Mouse (Mus musculus): ENCODE data around the gene Btbd11. TPM values are rescaled to one million over a fixed set of nuclear protein-coding genes. Genes with fewer than 3 reads are reported as not detected.

Gene Btbd11
- total and polyA plus RNA-seq, 2 experiments, result 0.55 to 0.92 TPM

DNA sequence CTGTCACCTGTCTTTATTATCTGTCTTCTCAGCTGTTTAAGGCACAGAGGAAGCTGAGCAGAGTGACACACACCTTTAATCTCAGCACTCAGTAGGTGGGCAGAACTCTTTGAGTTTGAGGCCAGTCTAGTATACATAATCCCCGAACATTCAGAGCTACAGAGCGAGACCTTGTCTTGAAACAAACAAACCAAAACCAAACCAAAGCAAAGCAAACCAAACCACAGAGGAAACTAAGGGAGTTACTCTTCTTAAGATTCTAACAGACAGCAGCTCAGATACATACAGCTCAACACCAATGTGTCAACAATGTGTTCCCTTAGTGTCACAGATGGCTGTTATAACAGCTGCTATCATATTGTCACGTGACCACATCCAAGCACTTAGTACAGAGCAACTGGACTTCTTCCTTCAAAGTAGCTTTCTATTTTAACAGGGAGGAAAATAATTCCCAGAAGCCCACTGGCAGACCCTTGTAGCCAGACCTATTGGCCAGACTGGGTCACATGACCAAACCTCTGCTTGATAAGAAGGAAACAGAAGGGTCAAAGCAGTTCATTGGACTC, 27.0 kb upstream of the Btbd11 start:
- no peak overlapping the region for H3K9ac ChIP-seq (ENCODE audit: low read depth, low read length)
- no peak overlapping the region for H3K27ac ChIP-seq (replicated peaks; ENCODE audit: insufficient read depth, low read depth, low read length)
- no peaks in the 10 kb centered on the region for H3K79me2 ChIP-seq (ENCODE audit: control insufficient read depth, insufficient read depth, low read length)
- H3K4me1 ChIP-seq (ENCODE audit: control insufficient read depth, insufficient read depth, low read length), result no peaks in the 10 kb centered on the region
- WGBS, result 86% methylated on average over 3 of the region's 3 CpGs
- H3K36me3 ChIP-seq (ENCODE audit: control insufficient read depth, insufficient read depth, low read length), result no peaks in the 10 kb centered on the region
- H3K4me3 ChIP-seq (ENCODE audit: insufficient read depth, low read depth, low read length), result no peak overlapping the region
- DNase-seq (ENCODE audit: extremely low read depth, low read depth, low spot score), result no peak
- no peak for TF ChIP-seq CTCF (IDR thresholded peaks at IDR 0.05; ENCODE audit: low read depth, low read length)
- no peaks in the 10 kb centered on the region for H3K27me3 ChIP-seq (ENCODE audit: control insufficient read depth, insufficient read depth, low read length)

GRCm38 (mm10) chr10:85362766-85363442, 23.7 kb upstream of the Btbd11 start:
- H3K36me3 ChIP-seq (ENCODE audit: control insufficient read depth, insufficient read depth, low read length), result no peaks in the 10 kb centered on the region
- WGBS, result 76% methylated on average over 9 of the region's 9 CpGs
- H3K4me1 ChIP-seq (ENCODE audit: control insufficient read depth, insufficient read depth, low read length), result no peaks in the 10 kb centered on the region
- no peaks in the 10 kb centered on the region for H3K27me3 ChIP-seq (ENCODE audit: control insufficient read depth, insufficient read depth, low read length)
- H3K9ac ChIP-seq (ENCODE audit: low read depth, low read length), result no peak overlapping the region
- no peaks in the 10 kb centered on the region for H3K79me2 ChIP-seq (ENCODE audit: control insufficient read depth, insufficient read depth, low read length)
- no peak for TF ChIP-seq CTCF (IDR thresholded peaks at IDR 0.05; ENCODE audit: low read depth, low read length)
- no peak for TF ChIP-seq POLR2A (IDR thresholded peaks at IDR 0.05; ENCODE audit: extremely low read depth, insufficient read depth, low read length)
- H3K27ac ChIP-seq (replicated peaks; ENCODE audit: insufficient read depth, low read depth, low read length), result no peak overlapping the region
- H3K4me3 ChIP-seq (ENCODE audit: insufficient read depth, low read depth, low read length), result no peak overlapping the region
- no peak for DNase-seq (ENCODE audit: extremely low read depth, low read depth, low spot score)

GRCm38 (mm10) chr10:85366876-85367275, 19.7 kb upstream of the Btbd11 start:
- H3K79me2 ChIP-seq (ENCODE audit: control insufficient read depth, insufficient read depth, low read length), result no peaks in the 10 kb centered on the region
- H3K36me3 ChIP-seq (ENCODE audit: control insufficient read depth, insufficient read depth, low read length), result no peaks in the 10 kb centered on the region
- H3K4me1 ChIP-seq (ENCODE audit: control insufficient read depth, insufficient read depth, low read length), result no peaks in the 10 kb centered on the region; the same call in 1 of the 2 replicates
- TF ChIP-seq CTCF (IDR thresholded peaks at IDR 0.05; ENCODE audit: low read depth, low read length) (no peak), POLR2A (IDR thresholded peaks at IDR 0.05; ENCODE audit: extremely low read depth, insufficient read depth, low read length) (no peak)
- H3K27me3 ChIP-seq (ENCODE audit: control insufficient read depth, insufficient read depth, low read length), result no peaks in the 10 kb centered on the region
- DNase-seq (ENCODE audit: extremely low read depth, low read depth, low spot score), result no peak
- H3K4me3 ChIP-seq (ENCODE audit: insufficient read depth, low read depth, low read length), result no peak overlapping the region
- no peak overlapping the region for H3K27ac ChIP-seq (replicated peaks; ENCODE audit: insufficient read depth, low read depth, low read length)
- 79% methylated on average over 10 of the region's 10 CpGs for WGBS
- H3K9ac ChIP-seq (ENCODE audit: low read depth, low read length), result no peak overlapping the region

DNA sequence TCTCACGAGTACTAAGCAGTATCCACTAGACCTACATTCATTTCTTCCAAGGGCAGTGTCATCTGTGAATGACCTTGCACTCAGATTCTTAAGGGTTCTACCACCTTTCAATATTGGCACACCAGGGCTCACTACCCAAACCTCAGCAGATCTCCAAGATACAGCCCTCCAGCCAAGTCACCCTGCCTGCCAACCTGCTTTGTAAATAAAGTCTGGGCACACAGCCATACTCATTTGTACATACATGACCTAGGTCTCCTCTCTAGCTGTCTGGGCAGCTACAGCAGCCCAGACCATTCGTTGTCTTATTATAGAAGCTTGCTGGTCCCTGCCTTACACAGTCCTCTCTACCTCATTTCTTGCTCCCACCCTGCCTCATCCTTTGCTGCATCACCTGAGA, 15.3 kb upstream of the Btbd11 start:
- TF ChIP-seq POLR2A (IDR thresholded peaks at IDR 0.05; ENCODE audit: extremely low read depth, insufficient read depth, low read length), result no peak
- TF ChIP-seq CTCF (IDR thresholded peaks at IDR 0.05; ENCODE audit: low read depth, low read length), result no peak
- Histone ChIP-seq H3K79me2 (ENCODE audit: control insufficient read depth, insufficient read depth, low read length) (no peaks in the 10 kb centered on the region), H3K9ac (ENCODE audit: low read depth, low read length) (no peak overlapping the region), H3K4me1 (ENCODE audit: control insufficient read depth, insufficient read depth, low read length) (no peaks in the 10 kb centered on the region; the same call in 1 of the 2 replicates), H3K36me3 (ENCODE audit: control insufficient read depth, insufficient read depth, low read length) (no peaks in the 10 kb centered on the region), H3K4me3 (ENCODE audit: insufficient read depth, low read depth, low read length) (no peak overlapping the region), H3K27ac (replicated peaks; ENCODE audit: insufficient read depth, low read depth, low read length) (no peak overlapping the region), H3K27me3 (ENCODE audit: control insufficient read depth, insufficient read depth, low read length) (no peaks in the 10 kb centered on the region)
- peak; percentile 84 for DNase-seq (ENCODE audit: extremely low read depth, low read depth, low spot score)
- 24% methylated on average over 2 of the region's 2 CpGs for WGBS

GRCm38 (mm10) chr10:85372108-85372507, 14.5 kb upstream of the Btbd11 start:
- H3K79me2 ChIP-seq (ENCODE audit: control insufficient read depth, insufficient read depth, low read length), result no peaks in the 10 kb centered on the region
- no peak overlapping the region for H3K9ac ChIP-seq (ENCODE audit: low read depth, low read length)
- TF ChIP-seq POLR2A (IDR thresholded peaks at IDR 0.05; ENCODE audit: extremely low read depth, insufficient read depth, low read length) (no peak), CTCF (IDR thresholded peaks at IDR 0.05; ENCODE audit: low read depth, low read length) (no peak)
- H3K4me1 ChIP-seq (ENCODE audit: control insufficient read depth, insufficient read depth, low read length), result no peaks in the 10 kb centered on the region; the same call in 1 of the 2 replicates
- WGBS, result 74% methylated on average over 4 of the region's 4 CpGs
- no peaks in the 10 kb centered on the region for H3K27me3 ChIP-seq (ENCODE audit: control insufficient read depth, insufficient read depth, low read length)
- H3K27ac ChIP-seq (replicated peaks; ENCODE audit: insufficient read depth, low read depth, low read length), result no peak overlapping the region
- H3K4me3 ChIP-seq (ENCODE audit: insufficient read depth, low read depth, low read length), result no peak overlapping the region
- no peak for DNase-seq (ENCODE audit: extremely low read depth, low read depth, low spot score)
- H3K36me3 ChIP-seq (ENCODE audit: control insufficient read depth, insufficient read depth, low read length), result no peaks in the 10 kb centered on the region

- 25% methylated on average over 8 of the region's 8 CpGs for WGBS
- TF ChIP-seq CTCF (IDR thresholded peaks at IDR 0.05; ENCODE audit: low read depth, low read length) (no peak), POLR2A (IDR thresholded peaks at IDR 0.05; ENCODE audit: extremely low read depth, insufficient read depth, low read length) (no peak)
- no peak overlapping the region for H3K4me3 ChIP-seq (ENCODE audit: insufficient read depth, low read depth, low read length)
- H3K4me1 ChIP-seq (ENCODE audit: control insufficient read depth, insufficient read depth, low read length), result no peaks in the 10 kb centered on the region
- no peak overlapping the region for H3K9ac ChIP-seq (ENCODE audit: low read depth, low read length)
- H3K27ac ChIP-seq (replicated peaks; ENCODE audit: insufficient read depth, low read depth, low read length), result no peak overlapping the region
- no peaks in the 10 kb centered on the region for H3K36me3 ChIP-seq (ENCODE audit: control insufficient read depth, insufficient read depth, low read length)
- peak; percentile 24 for DNase-seq (ENCODE audit: extremely low read depth, low read depth, low spot score)
- H3K79me2 ChIP-seq (ENCODE audit: control insufficient read depth, insufficient read depth, low read length), result no peaks in the 10 kb centered on the region
- 0 out of 2 replicates have a peak, but pooled peaks cover 1% of the 10 kb centered on the region for H3K27me3 ChIP-seq (ENCODE audit: control insufficient read depth, insufficient read depth, low read length)
Measured at GRCm38 (mm10) chr10:85378972-85379371, 7.6 kb upstream of the Btbd11 start.

Measured in liver, adult 2 months (tissue).